Mouse (Mus musculus) gastrocnemius, adult 2 months (tissue): ENCODE results near the gene Ensa. TPM values are rescaled to one million over a fixed set of nuclear protein-coding genes. Genes with fewer than 3 reads are reported as not detected.
A peak's percentile ranks its signal among the peaks of the same experiment; 100 is the strongest.
"Not testable (repeated sequence)": the region's sequence is repeated elsewhere in the genome, so short reads cannot be mapped to it uniquely, and the experiment has no call there.

ENCODE experiments used
- DNase-seq: peaks from one replicate; pipeline ENCODE4 v3.0.0; 2022
- H3K27ac ChIP-seq: fragments of 200-600 bp; 2 replicates; pipeline ENCODE4 v1.8.1; 2022; ENCODE audit warnings: mild to moderate bottlenecking
- H3K4me3 ChIP-seq: fragments of 200-600 bp; 2 replicates; pipeline ENCODE4 v1.8.1; 2022; ENCODE audit warnings: mild to moderate bottlenecking, moderate library complexity
- CTCF ChIP-seq: fragments of 200-600 bp; IDR thresholded peaks from 2 replicates; pipeline ENCODE4 v1.8.1; 2022; ENCODE audit warnings: antibody characterized with exemption, mild to moderate bottlenecking, moderate library complexity
- intact Hi-C: fragments of 180-260 bp; cut with DNase I; formaldehyde crosslinking; loops from one replicate; pipeline ENCODE4 v1.15.1; 2025
- long read RNA-seq, 2 experiments: library from polyadenylated mRNA; stranded (forward); transcript quantifications; one replicate each; pipeline ENCODE4 v2.0.0; 2021
- total RNA-seq, 2 experiments: library from RNA; stranded (reverse); gene quantifications; 2 replicates each; pipeline ENCODE4 v1.2.3; 2021

The Ensa gene
- 100 to 1,000 TPM in 1 of 2 experiments, 10 to 100 TPM in 1; 97.2 to 102 TPM for total RNA-seq
- long read RNA-seq, experiment 1, transcript Ensa-202 (4 exons, 1,130 nt): minor isoform, 5 of 214 reads
- long read RNA-seq, experiment 1, transcript Ensa-201 (3 exons, 3,845 nt): major isoform, 193 of 214 reads
- long read RNA-seq, experiment 1, partial matches to known transcripts: 15 of 214 reads
- long read RNA-seq, experiment 1, other reads (novel, unspliced or antisense): 1 of 214 reads
- long read RNA-seq, experiment 2, transcript Ensa-202 (4 exons, 1,130 nt): minor isoform, 8 of 223 reads
- long read RNA-seq, experiment 2, transcript Ensa-201 (3 exons, 3,845 nt): major isoform, 199 of 223 reads
- long read RNA-seq, experiment 2, partial matches to known transcripts: 3 of 223 reads
- long read RNA-seq, experiment 2, other reads (novel, unspliced or antisense): 13 of 223 reads

- Histone ChIP-seq H3K27ac (peak within 1 kb of the TSS; percentile 99), H3K4me3 (peak within 1 kb of the TSS; percentile 81)
- no peak for TF ChIP-seq CTCF
- DNase-seq: peak; percentile 98
- intact Hi-C loops: no loop called here
Measured at GRCm38 (mm10) chr3:95624628-95625503, at the start of gene Ensa. Ensa (plus strand) TSS chr3:95624993.

- intact Hi-C loops: no loop called here
- Histone ChIP-seq H3K4me3 (peak overlapping the region; percentile 90), H3K27ac (peak overlapping the region; percentile 90)
- no peak for DNase-seq
- TF ChIP-seq CTCF: no peak
Measured at GRCm38 (mm10) chr3:95587754-95588603, 36.8 kb upstream of the Ensa start.

- Histone ChIP-seq H3K4me3 (peak within 1 kb of the TSS; percentile 90), H3K27ac (peak within 1 kb of the TSS; percentile 90)
- TF ChIP-seq CTCF: no peak
- intact Hi-C loops: no loop called here
- DNase-seq: peak; percentile 94
Measured at GRCm38 (mm10) chr3:95588604-95589086, 36.1 kb upstream of the Ensa start, which contains the start of gene Golph3l. Golph3l (plus strand) TSS chr3:95588934.

- Histone ChIP-seq H3K27ac (no peak overlapping the region), H3K4me3 (no peak overlapping the region)
- TF ChIP-seq CTCF: no peak
- intact Hi-C loops: no loop called here
- DNase-seq: no peak
Measured at GRCm38 (mm10) chr3:95598734-95599133, 26.1 kb upstream of the Ensa start.

GRCm38 (mm10) chr3:95601287-95601686, 23.5 kb upstream of the Ensa start:
- DNase-seq: no peak
- intact Hi-C loops: no loop called here
- no peak overlapping the region for H3K4me3 ChIP-seq
- no peak overlapping the region for H3K27ac ChIP-seq
- TF ChIP-seq CTCF: no peak

- TF ChIP-seq CTCF: no peak
- intact Hi-C loops: no loop called here
- Histone ChIP-seq H3K4me3 (no peak overlapping the region), H3K27ac (no peak overlapping the region)
- no peak for DNase-seq
Measured at GRCm38 (mm10) chr3:95606096-95606495, 18.7 kb upstream of the Ensa start.

GRCm38 (mm10) chr3:95609195-95609594, 15.6 kb upstream of the Ensa start:
- intact Hi-C loops: no loop called here
- Histone ChIP-seq H3K27ac (no peak overlapping the region), H3K4me3 (no peak overlapping the region)
- TF ChIP-seq CTCF: no peak
- DNase-seq: no peak

- TF ChIP-seq CTCF: no peak
- intact Hi-C loops: no loop called here
- H3K27ac ChIP-seq: no peak overlapping the region
- no peak for DNase-seq
- H3K4me3 ChIP-seq: no peak overlapping the region
Measured at GRCm38 (mm10) chr3:95613996-95614395, 10.8 kb upstream of the Ensa start.

- no peak overlapping the region for H3K4me3 ChIP-seq
- no peak for DNase-seq
- H3K27ac ChIP-seq: no peak overlapping the region
- intact Hi-C loops: no loop called here
- no peak for TF ChIP-seq CTCF
Measured at GRCm38 (mm10) chr3:95618511-95618910, 6.3 kb upstream of the Ensa start.

GRCm38 (mm10) chr3:95621241-95621640, 3.6 kb upstream of the Ensa start:
- intact Hi-C loops: no loop called here
- DNase-seq: no peak

GRCm38 (mm10) chr3:95622421-95622820, 2.4 kb upstream of the Ensa start:
- H3K27ac ChIP-seq, H3K4me3 ChIP-seq, intact Hi-C loops, DNase-seq: not testable (repeated sequence)

More at GRCm38 (mm10) chr3:95621241-95621640, 3.6 kb upstream of the Ensa start:
- TF ChIP-seq CTCF: no peak
- Histone ChIP-seq H3K4me3 (no peak overlapping the region), H3K27ac (no peak overlapping the region)

- intact Hi-C loops: no loop called here
- no peak overlapping the region for H3K27ac ChIP-seq
Measured at GRCm38 (mm10) chr3:95623551-95623950, 1.2 kb upstream of the Ensa start.

GRCm38 (mm10) chr3:95623991-95624515, 740 bp upstream of the Ensa start:
- DNase-seq, intact Hi-C loops: not testable (repeated sequence)
- Histone ChIP-seq H3K27ac (peak overlapping the region; percentile 99), H3K4me3 (peak overlapping the region; percentile 81)

More at GRCm38 (mm10) chr3:95623551-95623950, 1.2 kb upstream of the Ensa start:
- TF ChIP-seq CTCF: no peak
- DNase-seq: no peak
- H3K4me3 ChIP-seq: no peak overlapping the region
